Mouse (Mus musculus) stomach, postnatal 0 days (tissue): ENCODE measurements around the gene Lgsn.

ENCODE experiments used
- CTCF ChIP-seq: IDR thresholded peaks from 2 replicates; pipeline ENCODE4 v1.5.1; 2016; ENCODE audit warnings: antibody characterized with exemption, low read depth, mild to moderate bottlenecking, moderate library complexity
- EP300 ChIP-seq: optimal IDR thresholded peaks from 2 replicates; pipeline ENCODE3; 2016; ENCODE audit warnings: antibody characterized with exemption

- TF ChIP-seq CTCF = no peak
- TF ChIP-seq EP300 = no peak
Measured at GRCm38 (mm10) chr1:31222564-31222963, 46.4 kb downstream of the Lgsn start, which contains the start of the genes 4931428L18Rik and Pih1d3.
